Mouse (Mus musculus): ENCODE data around the gene Zswim3.

DNA sequence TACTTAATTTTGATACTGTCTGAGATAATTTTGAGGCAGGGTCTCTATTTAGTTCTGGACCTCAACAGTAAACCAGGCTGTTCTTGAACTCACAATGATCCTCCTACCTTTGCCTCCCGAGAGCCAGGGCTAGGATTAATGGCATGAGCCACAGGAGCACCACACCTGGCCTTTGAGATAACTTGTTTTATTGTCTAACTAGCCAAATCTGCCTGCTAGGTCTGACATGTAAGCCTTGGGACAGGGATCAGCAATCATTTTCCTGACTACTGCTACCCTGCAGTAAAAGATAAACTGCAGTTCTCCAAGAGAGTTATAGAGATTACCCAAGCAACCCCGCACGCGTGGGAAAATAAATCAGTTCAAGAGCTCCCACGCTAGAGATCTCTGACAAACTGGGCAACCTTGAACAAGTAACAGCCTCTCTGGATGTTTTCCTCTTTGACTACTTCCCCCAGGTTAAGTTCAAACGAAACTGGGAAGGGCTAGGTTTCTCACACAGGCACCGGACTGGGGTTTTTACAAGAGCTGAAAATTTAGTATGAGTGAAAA is 20.0 kb upstream of the Zswim3 start:
- no peak for TF ChIP-seq CTCF (IDR thresholded peaks at IDR 0.05; ENCODE audit: borderline replicate concordance, extremely low read depth, insufficient read depth, insufficient read length)
- no peak for TF ChIP-seq POLR2A (IDR thresholded peaks at IDR 0.05; ENCODE audit: borderline replicate concordance, extremely low read depth, insufficient read depth, insufficient read length, poor library complexity, severe bottlenecking)

All from brain, embryonic 14.5 days (tissue).